Mouse (Mus musculus) frontal cortex, postnatal 25 days (tissue): ENCODE data around the gene Rnf214.

ENCODE experiments used
- DNase-seq, 2 experiments: peaks; one replicate each; pipeline ENCODE4 v3.0.0; 2022; ENCODE audit warnings: low spot score in 2 of 2

Gene Rnf214

GRCm38 (mm10) chr9:45815113-45815512, 91.6 kb downstream of the Rnf214 start:
- peak; percentile 16 to 23 for DNase-seq
